Comparison of ENCODE assay signal across 8 mouse cellular contexts in the genomic region with DNA sequence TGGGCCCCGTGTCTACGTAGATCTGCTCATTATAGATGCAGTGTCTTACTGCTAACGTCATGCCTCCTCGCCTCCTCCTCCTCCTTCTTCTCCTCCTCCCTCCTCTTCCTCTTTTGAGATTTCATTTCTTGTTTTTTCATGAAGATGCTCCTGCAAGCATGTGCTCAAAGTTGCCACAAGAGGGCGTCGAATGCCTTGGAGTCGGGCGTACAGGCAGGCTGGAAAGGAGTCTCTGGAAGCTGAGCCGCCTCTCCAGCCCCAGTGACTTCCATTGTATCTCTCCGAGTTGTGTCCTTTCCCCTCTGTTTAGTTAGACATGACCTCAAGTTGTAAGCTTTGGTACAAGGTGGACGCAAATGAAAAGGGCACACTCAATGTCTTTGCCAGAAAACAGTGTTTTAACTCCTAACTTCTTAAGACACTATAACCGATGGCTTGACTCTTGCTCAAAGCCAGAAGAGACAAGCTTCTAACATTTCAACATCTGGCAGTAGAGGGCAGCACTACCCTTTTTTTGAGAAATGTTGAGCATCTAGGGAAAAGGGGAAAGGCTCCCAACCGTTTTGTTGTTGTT. TPM values are rescaled to one million over a fixed set of nuclear protein-coding genes. Genes with fewer than 3 reads are reported as not detected.
A peak's percentile ranks its signal among the peaks of the same experiment; 100 is the strongest.
DNase-seq lines count a peak whose midpoint lies in the region; ATAC-seq lines count a peak whose summit lies in the region.

No protein-coding gene starts in this region.

- peak; percentile 89 for ATAC-seq in intestine, embryonic 16.5 days
- peak; percentile 63; the same call in 1 of the 2 replicates for ATAC-seq in limb, embryonic 12.5 days (ENCODE audit: insufficient number of reproducible peaks, insufficient read depth, low FRiP score, low TSS enrichment, low read depth)
- peak; percentile 80; the same call in 1 of the 2 replicates for ATAC-seq in midbrain, embryonic 15.5 days (replicated peaks)

- H3K27ac ChIP-seq in intestine, embryonic 16.5 days (ENCODE audit: low read length) = no peak overlapping the region
- H3K27ac ChIP-seq in limb, embryonic 12.5 days = 0 out of 2 replicates have a peak overlapping the region, but pooled peaks have one; percentile 17
- H3K27ac ChIP-seq in midbrain, embryonic 15.5 days = 0 out of 2 replicates have a peak overlapping the region, but pooled peaks have one; percentile 45

- peak; percentile 65 for DNase-seq in urinary bladder, postnatal 25 days (ENCODE audit: low spot score)
- DNase-seq in urinary bladder, postnatal 10 days (ENCODE audit: low spot score) = no peak
- DNase-seq in embryo, embryonic 11.5 days (ENCODE audit: low read depth, low spot score) = peak; percentile 82
- peak; percentile 37 to 69 for DNase-seq in gastrocnemius, postnatal 4 days (ENCODE audit: low spot score in 2 of 2)
- peak; percentile 40 to 45 for DNase-seq in spleen, adult 18-20 months

- peak overlapping the region; percentile 30 for H3K4me3 ChIP-seq in intestine, embryonic 16.5 days (ENCODE audit: low read length)
- 0 out of 2 replicates have a peak overlapping the region, but pooled peaks have one; percentile 24 for H3K4me3 ChIP-seq in limb, embryonic 12.5 days (replicated peaks)
- peak overlapping the region; percentile 21; the same call in 1 of the 2 replicates for H3K4me3 ChIP-seq in midbrain, embryonic 15.5 days

- H3K9me3 ChIP-seq in intestine, embryonic 16.5 days (ENCODE audit: control insufficient read depth, low read length) = no peaks in the 10 kb centered on the region
- H3K9me3 ChIP-seq in limb, embryonic 12.5 days = no peaks in the 10 kb centered on the region
- H3K9me3 ChIP-seq in midbrain, embryonic 15.5 days = no peaks in the 10 kb centered on the region

- no peaks in the 10 kb centered on the region for H3K36me3 ChIP-seq in intestine, embryonic 16.5 days (ENCODE audit: control insufficient read depth, insufficient read depth, low read length)
- H3K36me3 ChIP-seq in limb, embryonic 12.5 days = no peaks in the 10 kb centered on the region
- H3K36me3 ChIP-seq in midbrain, embryonic 15.5 days (replicated peaks) = no peaks in the 10 kb centered on the region

- H3K4me2 ChIP-seq in intestine, embryonic 16.5 days (ENCODE audit: low read depth, low read length) = peak overlapping the region; percentile 54
- peak overlapping the region; percentile 54 for H3K4me2 ChIP-seq in limb, embryonic 12.5 days
- peak overlapping the region; percentile 52 for H3K4me2 ChIP-seq in midbrain, embryonic 15.5 days

- H3K27me3 ChIP-seq in intestine, embryonic 16.5 days (replicated peaks; ENCODE audit: control insufficient read depth, insufficient read depth, low read length) = no peaks in the 10 kb centered on the region; the same call in 1 of the 2 replicates
- peaks cover 10% of the 10 kb centered on the region for H3K27me3 ChIP-seq in limb, embryonic 12.5 days
- no peaks in the 10 kb centered on the region for H3K27me3 ChIP-seq in midbrain, embryonic 15.5 days (replicated peaks)

- H3K9ac ChIP-seq in intestine, embryonic 16.5 days (ENCODE audit: low read depth, low read length) = no peak overlapping the region
- no peak overlapping the region for H3K9ac ChIP-seq in limb, embryonic 12.5 days (replicated peaks)
- H3K9ac ChIP-seq in midbrain, embryonic 15.5 days = no peak overlapping the region; the same call in 1 of the 2 replicates

- peaks cover under 1% of the 10 kb centered on the region for H3K4me1 ChIP-seq in intestine, embryonic 16.5 days (ENCODE audit: control insufficient read depth, insufficient read depth, low read length)
- peaks cover 2% of the 10 kb centered on the region for H3K4me1 ChIP-seq in limb, embryonic 12.5 days (replicated peaks)
- peaks cover 9% of the 10 kb centered on the region for H3K4me1 ChIP-seq in midbrain, embryonic 15.5 days

- 2% methylated on average over 13 of the region's 13 CpGs for WGBS in intestine, embryonic 16.5 days
- 3% methylated on average over 13 of the region's 13 CpGs for WGBS in limb, embryonic 12.5 days
- under 1% methylated on average over 13 of the region's 13 CpGs for WGBS in midbrain, embryonic 15.5 days

RNA-seq across cellular contexts. Expression of gene Got1, which starts 5.9 kb away (rescaled TPM):
- 100 to 1,000 TPM; 102 to 115 TPM for total RNA-seq in gastrocnemius, postnatal 4 days (2021)
- 70.5 and 73.4 TPM in 2 replicates for polyA plus RNA-seq in intestine, embryonic 16.5 days (2015; fragmentation: Nextera tagmentation; extraction: Ambion mirVana)
- polyA plus RNA-seq in limb, embryonic 12.5 days (2016; fragmentation: Nextera tagmentation; extraction: Ambion mirVana) = 41.6 and 42.5 TPM in 2 replicates
- 94.6 and 97.8 TPM in 2 replicates for polyA plus RNA-seq in midbrain, embryonic 15.5 days (2015; fragmentation: Nextera tagmentation; extraction: Ambion mirVana)
